Mouse (Mus musculus): ENCODE measurements at regions not wholly inside any gene's neighbourhood (a gene's known extent, or its start where the extent isn't known, plus 50 kb on each side); places are given as distances from the start of the nearest gene placed in this dataset.

GRCm38 (mm10) chr1:41271111-41271730 is 465.8 kb downstream of the Tmem182 start:
- DNase-seq: no peak

- no peak for DNase-seq
These were observed 469.3 kb downstream of the Tmem182 start for GRCm38 (mm10) chr1:41274573-41275270.

GRCm38 (mm10) chr1:41275271-41275624 is 469.8 kb downstream of the Tmem182 start:
- no peak for DNase-seq

- no peak for DNase-seq
These were observed 470.2 kb downstream of the Tmem182 start for GRCm38 (mm10) chr1:41275642-41276041.

- DNase-seq: no peak
These were observed 470.9 kb downstream of the Tmem182 start for GRCm38 (mm10) chr1:41276303-41276702.

GRCm38 (mm10) chr1:41285221-41285620 is 479.8 kb downstream of the Tmem182 start:
- no peak for DNase-seq

GRCm38 (mm10) chr1:41286221-41286620 is 480.8 kb downstream of the Tmem182 start:
- no peak for DNase-seq

GRCm38 (mm10) chr1:41326861-41327480 is 521.6 kb downstream of the Tmem182 start:
- DNase-seq: no peak

GRCm38 (mm10) chr1:41349798-41350758 is 544.7 kb downstream of the Tmem182 start:
- no peak for DNase-seq

GRCm38 (mm10) chr1:41359061-41359460 is 553.7 kb downstream of the Tmem182 start:
- no peak for DNase-seq

- no peak for DNase-seq
These were observed 556.1 kb downstream of the Tmem182 start for GRCm38 (mm10) chr1:41361512-41361911.

GRCm38 (mm10) chr1:41380013-41380412 is 574.6 kb downstream of the Tmem182 start:
- DNase-seq: no peak

GRCm38 (mm10) chr1:41381487-41381886 is 576.1 kb downstream of the Tmem182 start:
- no peak for DNase-seq

GRCm38 (mm10) chr1:41384731-41385130 is 579.3 kb downstream of the Tmem182 start:
- no peak for DNase-seq

GRCm38 (mm10) chr1:41386435-41386834 is 581.0 kb downstream of the Tmem182 start:
- no peak for DNase-seq

- peak; percentile 61 for DNase-seq
These were observed 584.9 kb downstream of the Tmem182 start for GRCm38 (mm10) chr1:41390102-41390884.

GRCm38 (mm10) chr1:41391071-41391470 is 585.7 kb downstream of the Tmem182 start:
- DNase-seq: no peak

- DNase-seq: peak; percentile 63
These were observed 587.9 kb downstream of the Tmem182 start for GRCm38 (mm10) chr1:41393287-41393686.

GRCm38 (mm10) chr1:41395081-41395480 is 589.7 kb downstream of the Tmem182 start:
- DNase-seq: no peak

- no peak for DNase-seq
These were observed 605.1 kb downstream of the Tmem182 start for GRCm38 (mm10) chr1:41410533-41410932.

- no peak for DNase-seq
These were observed 606.2 kb downstream of the Tmem182 start for GRCm38 (mm10) chr1:41411641-41412040.

- no peak for DNase-seq
These were observed 606.7 kb downstream of the Tmem182 start for GRCm38 (mm10) chr1:41412078-41412477.

All from kidney, adult 9 months (tissue).